Mouse (Mus musculus) limb, embryonic 15.5 days (tissue): Measurements from ENCODE around the gene Hsf2bp. TPM values are rescaled to one million over a fixed set of nuclear protein-coding genes. Genes with fewer than 3 reads are reported as not detected.

Experiments
- ATAC-seq: fragments of 200-750 bp; cut with Nextera tagmentation; 2 replicates; pipeline ENCODE4 v1.8.0; 2017; ENCODE audit warnings: low read depth, moderate TSS enrichment; ENCODE audit not compliant: insufficient number of reproducible peaks, low FRiP score, low TSS enrichment
- H3K27ac ChIP-seq: fragments of 300-500 bp; sonication (generic); 2 replicates; pipeline ENCODE4 v1.5.1; 2015; ENCODE audit warnings: moderate library complexity, mild to moderate bottlenecking, inconsistent platforms
- H3K27me3 ChIP-seq: fragments of 300-500 bp; sonication (generic); 2 replicates; pipeline ENCODE4 v1.6.1; 2015; ENCODE audit warnings: inconsistent platforms
- H3K36me3 ChIP-seq: fragments of 300-500 bp; sonication (generic); 2 replicates; pipeline ENCODE4 v1.6.1; 2015; ENCODE audit warnings: inconsistent platforms
- H3K4me1 ChIP-seq: fragments of 300-500 bp; sonication (generic); 2 replicates; pipeline ENCODE4 v1.6.1; 2015; ENCODE audit warnings: inconsistent platforms
- H3K4me2 ChIP-seq: fragments of 300-500 bp; sonication (generic); 2 replicates; pipeline ENCODE4 v1.6.1; 2015; ENCODE audit warnings: mild to moderate bottlenecking, inconsistent platforms
- H3K4me3 ChIP-seq: fragments of 300-500 bp; sonication (generic); 2 replicates; pipeline ENCODE4 v1.5.1; 2015; ENCODE audit warnings: mild to moderate bottlenecking, inconsistent platforms
- H3K9ac ChIP-seq: fragments of 300-500 bp; sonication (generic); 2 replicates; pipeline ENCODE4 v1.6.1; 2015; ENCODE audit warnings: inconsistent platforms
- H3K9me3 ChIP-seq: fragments of 300-500 bp; sonication (generic); 2 replicates; pipeline ENCODE4 v1.6.1; 2016; ENCODE audit warnings: inconsistent platforms
- WGBS: fragments of 180-500 bp; shearing (Covaris S2); methylation state at CpG from one replicate; pipeline ENCODE4 v1.1.7; 2015; 5-methylcytosine and 5-hydroxymethylcytosine counted together
- polyA plus RNA-seq: library from polyadenylated mRNA; unstranded; fragments of >200 nt; fragmentation: Nextera tagmentation; extraction: Ambion mirVana; gene quantifications from 2 replicates; pipeline ENCODE4 v1.2.1, GENCODE M21; 2015

Gene Hsf2bp
- polyA plus RNA-seq, 1 experiment from 2014 or later, result 0.99 TPM

DNA sequence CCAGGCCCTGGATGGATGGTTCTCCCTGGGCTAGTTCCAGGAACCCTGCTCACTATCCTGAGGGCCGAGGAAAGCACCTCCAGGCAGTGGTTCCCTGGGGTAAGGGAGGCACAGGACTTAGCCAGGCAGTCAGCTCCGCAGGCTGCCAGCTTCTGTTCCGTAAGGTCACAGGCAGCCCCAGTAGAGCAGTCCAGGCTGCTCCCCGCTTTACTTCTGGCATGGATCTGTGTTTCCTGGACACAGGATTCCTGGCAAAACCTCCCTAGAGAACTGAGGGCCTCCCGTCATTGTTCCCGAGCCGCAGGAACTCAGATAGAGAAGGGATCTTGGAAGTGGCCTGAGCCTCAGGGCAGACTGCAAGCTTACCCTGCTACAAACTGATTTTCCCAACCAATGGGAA lies 104.7 kb downstream of the Hsf2bp start:
- ATAC-seq, result no peak
- peak overlapping the region; percentile 47; the same call in 1 of the 2 replicates for H3K27ac ChIP-seq
- no peak overlapping the region for H3K4me3 ChIP-seq
- no peak overlapping the region for H3K4me2 ChIP-seq
- WGBS, result 46% methylated on average over 7 of the region's 7 CpGs
- no peaks in the 10 kb centered on the region for H3K9me3 ChIP-seq
- no peaks in the 10 kb centered on the region for H3K27me3 ChIP-seq
- H3K36me3 ChIP-seq, result no peaks in the 10 kb centered on the region
- no peak overlapping the region for H3K9ac ChIP-seq
- peaks cover 17% of the 10 kb centered on the region for H3K4me1 ChIP-seq

DNA sequence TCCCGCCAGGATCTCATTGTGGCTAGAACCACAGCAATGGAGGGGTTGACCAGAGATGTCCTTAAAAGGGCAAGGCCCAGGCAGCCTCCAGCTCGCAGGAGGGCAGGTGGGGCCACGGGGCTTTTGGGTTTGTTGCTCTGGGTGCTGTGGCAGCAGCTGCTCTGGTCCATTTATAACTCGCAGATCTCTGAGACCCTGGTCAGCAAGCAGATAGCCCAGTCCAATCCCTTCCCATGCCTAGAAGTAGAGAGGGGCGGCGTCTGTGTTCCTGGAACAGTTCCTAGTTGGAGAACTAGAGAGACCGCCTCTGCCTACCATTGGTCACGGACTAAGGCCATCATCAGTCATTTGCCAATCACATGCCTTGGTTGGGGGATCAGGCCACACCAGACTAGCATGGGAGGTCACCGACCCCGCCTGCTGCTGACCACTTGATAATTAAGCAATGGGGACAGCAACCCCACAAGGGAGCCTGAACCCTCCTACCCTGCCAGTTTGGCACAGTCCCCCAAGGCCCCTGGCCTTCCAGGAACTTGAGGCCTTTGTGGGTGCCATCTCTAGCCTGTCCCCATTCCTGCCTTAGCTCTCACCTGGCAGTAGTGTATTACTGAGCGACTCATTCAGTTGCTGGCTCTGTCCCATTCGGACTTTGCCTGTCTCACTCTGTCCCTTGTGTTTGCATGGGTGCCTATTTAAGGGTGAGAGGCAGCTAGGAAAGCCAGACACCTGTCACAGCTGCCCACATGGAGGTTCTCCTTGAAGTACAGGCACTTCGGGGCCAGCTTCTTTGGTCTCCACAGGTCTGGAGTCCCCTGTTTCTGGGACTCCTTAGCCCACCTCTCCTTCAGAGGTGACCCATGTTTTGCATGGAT lies 106.1 kb downstream of the Hsf2bp start:
- no peak overlapping the region for H3K4me3 ChIP-seq
- no peaks in the 10 kb centered on the region for H3K36me3 ChIP-seq
- no peak overlapping the region for H3K27ac ChIP-seq
- no peak overlapping the region for H3K9ac ChIP-seq
- H3K27me3 ChIP-seq, result no peaks in the 10 kb centered on the region
- peak; percentile 55 for ATAC-seq
- 58% methylated on average over 13 of the region's 13 CpGs for WGBS
- no peaks in the 10 kb centered on the region for H3K9me3 ChIP-seq
- peaks cover 11% of the 10 kb centered on the region for H3K4me1 ChIP-seq
- no peak overlapping the region for H3K4me2 ChIP-seq

DNA sequence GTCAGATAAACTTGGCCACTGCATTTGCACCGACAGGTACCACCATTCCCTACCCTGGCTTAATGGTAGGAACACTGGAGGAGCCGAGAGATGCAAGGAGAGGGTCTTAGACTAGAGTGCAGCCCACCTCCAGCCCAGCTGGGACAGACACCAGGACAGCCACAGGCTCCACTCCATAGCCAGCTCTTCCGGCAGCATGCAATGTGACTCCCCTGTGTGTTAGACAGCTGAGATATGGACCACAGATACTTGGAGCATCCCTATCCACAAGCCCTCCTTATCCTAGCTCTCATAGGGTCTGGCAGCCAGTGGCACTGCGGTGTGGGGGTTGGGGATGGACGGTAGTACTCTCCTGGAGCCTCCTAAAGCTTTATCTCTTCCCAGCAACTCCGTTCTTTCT lies 107.1 kb downstream of the Hsf2bp start:
- Histone ChIP-seq H3K27ac (no peak overlapping the region), H3K4me1 (peaks cover 9% of the 10 kb centered on the region), H3K9ac (no peak overlapping the region), H3K4me3 (no peak overlapping the region), H3K27me3 (no peaks in the 10 kb centered on the region), H3K9me3 (no peaks in the 10 kb centered on the region), H3K4me2 (no peak overlapping the region), H3K36me3 (no peaks in the 10 kb centered on the region)
- 88% methylated on average over 6 of the region's 6 CpGs for WGBS
- ATAC-seq, result no peak

DNA sequence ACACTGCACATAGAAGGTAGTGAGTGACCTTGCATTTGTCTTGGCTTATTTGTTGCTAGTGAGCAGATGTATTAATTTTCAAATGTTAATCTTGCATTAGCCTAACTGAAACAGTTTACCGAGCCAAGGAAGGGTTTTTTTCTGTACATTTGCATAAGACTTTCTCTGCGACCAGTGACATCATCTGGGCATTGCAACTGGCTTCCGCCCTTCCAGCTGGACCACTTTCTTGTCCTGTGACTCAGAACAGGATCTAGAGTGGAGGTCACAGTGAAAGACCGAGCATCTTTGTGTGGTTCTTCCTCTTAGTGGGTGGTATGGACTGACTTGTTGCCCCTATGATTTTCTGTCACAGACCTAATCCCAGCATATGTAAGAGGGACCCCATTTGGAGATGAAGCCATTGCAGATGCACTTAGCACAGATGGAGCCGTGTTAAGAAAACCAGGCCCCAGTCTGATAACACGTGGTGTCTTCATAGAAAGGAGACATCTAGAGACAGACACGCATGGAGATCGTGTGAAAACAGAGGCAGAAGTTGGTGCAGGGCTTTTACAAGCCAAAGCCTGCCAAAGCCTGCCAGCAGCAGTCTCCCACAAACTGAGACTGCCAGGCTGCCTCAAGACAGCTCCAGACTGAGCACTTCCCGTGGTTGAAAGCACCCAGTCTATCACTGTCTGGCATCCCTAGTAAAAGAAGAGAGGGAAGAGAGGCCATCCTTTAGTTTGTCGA lies 108.1 kb downstream of the Hsf2bp start:
- Histone ChIP-seq H3K4me2 (no peak overlapping the region), H3K9me3 (no peaks in the 10 kb centered on the region), H3K36me3 (no peaks in the 10 kb centered on the region), H3K9ac (no peak overlapping the region), H3K4me3 (no peak overlapping the region), H3K27ac (no peak overlapping the region), H3K27me3 (no peaks in the 10 kb centered on the region), H3K4me1 (peaks cover 12% of the 10 kb centered on the region)
- ATAC-seq, result no peak
- whole genome bisulfite sequencing, result 77% methylated on average over 10 of the region's 10 CpGs

DNA sequence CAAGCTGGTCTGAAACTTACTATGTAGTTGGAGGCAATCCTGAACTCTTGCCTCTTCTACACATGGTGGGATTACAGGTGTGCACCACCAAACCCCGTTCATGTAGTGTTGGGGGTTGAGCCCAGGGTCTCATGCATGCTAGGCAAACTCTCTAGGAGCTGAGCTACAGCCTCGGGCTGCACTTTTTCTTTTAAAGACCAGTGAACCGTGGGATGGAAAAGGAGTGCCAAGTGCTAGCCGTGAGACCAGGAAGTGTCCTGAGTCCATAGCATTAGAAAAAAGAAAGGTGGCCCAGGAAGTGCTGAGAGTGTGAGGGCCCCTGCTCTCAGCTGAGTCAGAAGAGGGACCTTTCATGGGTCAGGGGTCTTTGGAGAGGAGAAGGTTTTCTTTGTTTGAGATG lies 111.9 kb downstream of the Hsf2bp start:
- no peak overlapping the region for H3K4me2 ChIP-seq
- H3K9me3 ChIP-seq, result no peaks in the 10 kb centered on the region
- no peak overlapping the region for H3K9ac ChIP-seq
- H3K27ac ChIP-seq, result no peak overlapping the region
- H3K36me3 ChIP-seq, result no peaks in the 10 kb centered on the region
- no peak for ATAC-seq
- H3K4me1 ChIP-seq, result peaks cover 12% of the 10 kb centered on the region
- no peaks in the 10 kb centered on the region for H3K27me3 ChIP-seq
- 66% methylated on average over 4 of the region's 4 CpGs for WGBS
- H3K4me3 ChIP-seq, result no peak overlapping the region

DNA sequence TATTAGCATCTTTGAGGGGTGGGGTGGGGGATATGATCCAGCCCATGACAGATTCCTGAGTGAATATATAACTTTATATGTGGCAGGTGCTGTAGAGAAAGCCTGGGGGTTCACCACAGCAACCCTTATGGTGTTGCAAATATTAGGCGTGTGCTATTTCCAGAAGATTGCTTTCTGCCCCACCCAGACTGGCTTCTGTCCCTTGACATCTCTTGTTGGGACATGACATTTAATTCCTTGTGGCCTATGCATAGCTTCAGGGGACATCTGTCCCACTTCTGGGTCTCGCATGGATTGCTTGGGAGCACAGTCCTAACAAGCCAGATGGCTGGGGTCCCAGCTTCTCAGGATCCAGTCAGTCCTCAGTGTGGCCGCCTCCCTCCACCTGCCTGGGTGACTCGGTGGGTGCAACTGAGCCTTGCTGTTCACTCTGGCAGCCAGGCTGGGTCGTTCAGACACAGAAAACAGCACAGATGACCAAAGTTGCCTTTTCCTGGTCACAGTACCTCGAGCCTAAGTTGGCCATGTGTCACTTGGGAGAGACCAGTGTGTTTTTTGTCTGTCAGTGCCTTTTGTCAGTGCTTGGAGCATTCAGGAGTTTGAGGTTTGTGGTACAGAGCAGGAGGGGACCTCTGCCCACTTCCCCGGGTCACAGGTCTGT lies 112.7 kb downstream of the Hsf2bp start:
- 0 out of 2 replicates have a peak, but pooled peaks have one; percentile 9 for ATAC-seq
- H3K4me2 ChIP-seq, result no peak overlapping the region
- no peak overlapping the region for H3K27ac ChIP-seq
- no peaks in the 10 kb centered on the region for H3K27me3 ChIP-seq
- no peak overlapping the region for H3K9ac ChIP-seq
- no peak overlapping the region for H3K4me3 ChIP-seq
- H3K36me3 ChIP-seq, result no peaks in the 10 kb centered on the region
- peaks cover 12% of the 10 kb centered on the region for H3K4me1 ChIP-seq
- 67% methylated on average over 7 of the region's 7 CpGs for WGBS
- no peaks in the 10 kb centered on the region for H3K9me3 ChIP-seq

DNA sequence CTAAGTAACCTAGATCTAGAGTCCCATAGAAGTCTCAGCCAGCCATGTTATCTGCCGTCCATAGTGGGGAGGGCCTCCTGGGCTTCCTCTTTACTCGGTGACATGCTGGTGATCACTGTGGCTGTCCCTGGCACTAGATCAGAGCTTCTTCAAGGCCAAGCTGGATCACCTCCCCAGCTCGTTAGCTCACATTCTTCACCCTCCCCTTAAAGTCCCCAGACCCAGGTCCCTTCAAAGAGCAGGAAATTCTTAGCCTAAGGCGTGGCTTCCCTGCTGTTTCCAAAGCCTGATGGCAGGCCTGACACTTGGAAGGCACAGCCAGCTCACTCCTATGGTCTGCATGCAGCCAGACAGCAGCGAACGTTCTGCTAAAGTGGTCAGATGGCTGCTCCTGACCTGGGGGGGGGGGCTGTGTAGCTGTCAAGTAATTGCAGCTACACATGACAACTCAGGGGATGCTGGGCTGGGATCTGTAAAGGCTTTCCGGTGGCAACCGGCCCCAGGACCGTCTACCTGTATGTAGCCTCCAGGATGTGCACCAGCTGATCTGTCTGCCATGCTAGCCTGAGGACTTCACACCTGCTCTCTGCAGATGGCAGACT lies 115.5 kb downstream of the Hsf2bp start:
- peaks cover 23% of the 10 kb centered on the region for H3K4me1 ChIP-seq
- no peak for ATAC-seq
- no peaks in the 10 kb centered on the region for H3K27me3 ChIP-seq
- no peak overlapping the region for H3K9ac ChIP-seq
- no peak overlapping the region for H3K4me3 ChIP-seq
- WGBS, result 19% methylated on average over 9 of the region's 9 CpGs
- peak overlapping the region; percentile 30; the same call in 1 of the 2 replicates for H3K27ac ChIP-seq
- no peaks in the 10 kb centered on the region for H3K36me3 ChIP-seq
- H3K4me2 ChIP-seq, result no peak overlapping the region
- H3K9me3 ChIP-seq, result no peaks in the 10 kb centered on the region

DNA sequence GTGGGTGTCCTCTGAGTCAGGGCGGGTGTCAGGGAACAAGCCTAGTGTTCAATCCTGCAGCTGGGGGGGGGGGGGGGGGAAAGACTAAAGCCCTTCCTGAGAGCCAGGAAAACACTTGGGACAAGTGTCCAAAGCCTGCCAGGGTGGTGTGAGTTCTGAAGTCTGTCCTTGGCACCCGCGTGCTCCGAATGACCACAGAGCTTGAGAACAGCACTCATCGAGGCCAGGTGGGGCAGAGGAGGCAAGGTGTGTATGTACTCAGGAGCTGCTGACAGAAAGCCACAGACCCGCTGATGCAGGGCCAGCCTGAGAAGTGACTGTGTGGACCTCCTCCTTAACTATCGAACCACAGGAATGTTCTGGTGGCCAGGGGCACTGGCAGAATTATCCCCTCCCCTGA lies 116.5 kb downstream of the Hsf2bp start:
- H3K9me3 ChIP-seq, result no peaks in the 10 kb centered on the region
- H3K27me3 ChIP-seq, result no peaks in the 10 kb centered on the region
- H3K27ac ChIP-seq, result no peak overlapping the region

DNA sequence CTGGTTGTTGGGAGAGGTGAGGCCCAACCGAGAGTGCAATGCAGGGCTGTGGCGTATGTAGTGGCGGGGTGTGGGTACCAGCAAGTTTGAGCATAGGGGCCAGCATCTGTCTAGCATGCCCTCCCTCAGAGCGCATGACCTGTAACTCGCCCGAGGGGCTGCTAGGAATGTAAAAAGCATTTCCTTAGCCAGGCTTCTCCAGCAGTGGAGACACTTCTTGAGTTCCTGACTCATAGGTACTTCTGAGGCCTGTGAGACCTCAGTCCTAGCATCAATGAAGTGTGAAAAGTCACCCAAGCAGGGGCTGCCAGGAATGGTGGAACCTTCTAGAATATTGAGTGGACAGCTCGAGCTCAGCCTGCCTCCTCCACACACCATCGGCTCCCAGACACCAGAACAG lies 117.8 kb downstream of the Hsf2bp start:
- Histone ChIP-seq H3K4me2 (no peak overlapping the region), H3K9me3 (no peaks in the 10 kb centered on the region), H3K27me3 (no peaks in the 10 kb centered on the region), H3K9ac (no peak overlapping the region), H3K36me3 (no peaks in the 10 kb centered on the region), H3K4me3 (no peak overlapping the region), H3K27ac (no peak overlapping the region), H3K4me1 (peaks cover 28% of the 10 kb centered on the region)
- WGBS, result 84% methylated on average over 8 of the region's 8 CpGs
- ATAC-seq, result no peak

More for the DNA sequence above, 116.5 kb downstream of the Hsf2bp start:
- Histone ChIP-seq H3K4me3 (no peak overlapping the region), H3K4me2 (no peak overlapping the region), H3K9ac (no peak overlapping the region), H3K4me1 (peaks cover 25% of the 10 kb centered on the region), H3K36me3 (no peaks in the 10 kb centered on the region)
- no peak for ATAC-seq
- WGBS, result 74% methylated on average over 7 of the region's 7 CpGs

DNA sequence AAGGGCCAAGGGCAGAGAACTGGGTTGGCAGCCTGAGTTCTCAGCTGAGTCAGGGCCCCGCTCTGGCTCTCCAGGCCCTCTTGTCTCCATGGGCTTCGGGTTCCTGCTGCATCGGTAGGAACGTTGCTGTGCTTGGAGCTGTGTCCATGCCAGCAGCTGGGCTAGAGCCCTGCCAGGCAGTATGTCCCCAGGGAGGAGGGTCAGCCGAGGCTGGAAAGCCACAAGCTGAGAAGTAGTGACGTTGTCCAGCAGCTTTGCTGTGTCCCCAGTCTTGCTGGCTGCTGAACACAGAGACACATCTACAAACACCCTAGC lies 119.7 kb downstream of the Hsf2bp start:
- Histone ChIP-seq H3K27ac (peak overlapping the region; percentile 43), H3K4me3 (no peak overlapping the region), H3K9ac (no peak overlapping the region), H3K4me2 (no peak overlapping the region), H3K9me3 (no peaks in the 10 kb centered on the region), H3K27me3 (no peaks in the 10 kb centered on the region), H3K4me1 (peaks cover 42% of the 10 kb centered on the region), H3K36me3 (no peaks in the 10 kb centered on the region)
- 58% methylated on average over 6 of the region's 6 CpGs for WGBS
- no peak; the same call in 1 of the 2 replicates for ATAC-seq

DNA sequence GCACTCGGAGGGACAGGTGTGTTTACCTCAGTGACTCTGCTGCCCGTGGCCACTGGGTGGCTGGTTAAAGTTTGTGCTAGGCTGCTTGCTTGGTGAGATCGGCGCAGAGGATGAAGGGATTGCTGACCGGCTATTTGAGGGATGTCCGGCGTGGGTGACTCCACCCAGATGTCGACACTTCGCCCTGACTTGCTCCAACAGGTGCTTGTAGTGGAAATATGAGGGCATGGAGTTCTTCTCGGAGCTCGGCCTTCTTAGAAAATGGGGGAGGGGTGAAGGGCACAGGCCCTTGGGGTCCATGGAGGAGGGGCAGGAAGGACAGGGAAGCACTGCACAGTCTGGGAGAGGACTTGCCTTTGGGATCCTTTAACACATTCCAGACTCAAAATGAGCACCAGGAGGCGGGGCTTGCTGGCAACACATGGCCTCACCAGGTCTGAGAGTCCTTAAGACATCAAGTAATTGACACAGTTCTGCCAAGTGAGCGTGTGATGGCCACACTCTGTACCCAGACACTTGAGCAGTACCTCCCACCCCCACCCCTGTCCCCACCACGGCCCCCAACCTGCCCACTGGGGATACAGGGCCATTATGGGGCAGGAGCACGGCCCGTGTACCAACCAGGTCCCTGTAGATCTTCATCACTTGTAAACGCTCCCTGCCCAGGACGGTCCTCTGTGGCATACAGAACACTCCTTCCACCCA lies 120.2 kb downstream of the Hsf2bp start:
- H3K9ac ChIP-seq, result no peak overlapping the region

More for the DNA sequence above, 120.2 kb downstream of the Hsf2bp start:
- Histone ChIP-seq H3K27ac (peak overlapping the region; percentile 43), H3K4me2 (no peak overlapping the region), H3K9me3 (no peaks in the 10 kb centered on the region), H3K36me3 (no peaks in the 10 kb centered on the region), H3K27me3 (no peaks in the 10 kb centered on the region), H3K4me3 (no peak overlapping the region), H3K4me1 (peaks cover 39% of the 10 kb centered on the region)
- 51% methylated on average over 18 of the region's 18 CpGs for WGBS
- ATAC-seq, result peak; percentile 38
